Mouse (Mus musculus) right cerebral cortex, adult 2 months (tissue): ENCODE measurements around the gene Eml6.

Experiments used
- DNase-seq, 2 experiments: peaks; one replicate each; pipeline ENCODE4 v3.0.0; 2021 to 2022; ENCODE audit warnings: low spot score in 2 of 2

Eml6 gene

DNA sequence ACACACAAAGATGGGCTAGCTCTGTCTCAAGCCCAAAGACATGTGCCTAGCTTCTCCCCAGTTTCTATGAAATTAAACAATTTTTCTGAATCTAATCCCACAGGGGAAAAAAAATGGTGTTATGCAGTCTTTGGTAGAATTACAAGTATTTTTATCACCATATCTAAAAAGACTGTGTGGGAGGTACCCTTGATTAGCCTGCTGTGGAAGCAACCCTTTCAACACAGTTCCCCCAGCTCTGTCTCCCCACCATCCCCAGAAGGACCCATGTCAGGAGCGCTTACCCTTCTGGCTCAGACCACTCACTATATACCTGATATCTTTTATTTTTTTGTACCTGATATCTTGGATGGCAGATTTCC lies 276.4 kb downstream of the Eml6 start:
- DNase-seq = no peak

DNA sequence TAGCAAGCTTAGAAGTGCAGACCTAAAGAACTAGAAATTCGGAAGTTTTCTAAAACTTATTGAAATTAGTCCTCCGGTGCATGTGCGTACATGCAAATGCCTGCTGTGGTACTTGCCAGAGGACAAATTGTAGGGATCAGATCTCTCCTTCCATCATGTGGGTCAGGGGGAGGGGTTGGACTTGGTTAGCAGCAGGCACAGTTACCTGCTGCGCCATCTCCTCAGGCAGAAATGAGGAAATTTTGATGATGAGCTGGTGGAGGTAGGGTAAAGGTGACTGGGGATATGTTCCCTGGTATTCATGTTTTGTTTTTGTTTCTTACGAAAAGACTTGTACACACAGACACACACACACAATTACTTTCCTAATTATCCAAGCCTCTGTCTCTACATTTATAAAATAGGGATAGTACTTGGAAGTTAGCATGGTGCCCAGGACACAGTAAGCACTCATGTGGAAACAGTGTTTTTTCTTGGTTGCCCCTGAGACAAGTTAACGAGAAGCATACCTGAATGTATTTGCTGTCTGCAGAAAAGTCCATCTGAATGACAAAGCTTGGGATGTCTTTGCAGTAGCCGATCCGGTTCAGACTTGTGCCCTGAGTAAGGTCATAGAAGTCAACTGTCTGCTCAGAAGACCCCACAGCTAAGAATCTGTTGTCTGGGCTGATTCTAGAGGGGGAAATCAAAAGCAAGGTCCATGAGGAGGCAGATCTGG lies 276.9 kb downstream of the Eml6 start:
- DNase-seq = no peak

DNA sequence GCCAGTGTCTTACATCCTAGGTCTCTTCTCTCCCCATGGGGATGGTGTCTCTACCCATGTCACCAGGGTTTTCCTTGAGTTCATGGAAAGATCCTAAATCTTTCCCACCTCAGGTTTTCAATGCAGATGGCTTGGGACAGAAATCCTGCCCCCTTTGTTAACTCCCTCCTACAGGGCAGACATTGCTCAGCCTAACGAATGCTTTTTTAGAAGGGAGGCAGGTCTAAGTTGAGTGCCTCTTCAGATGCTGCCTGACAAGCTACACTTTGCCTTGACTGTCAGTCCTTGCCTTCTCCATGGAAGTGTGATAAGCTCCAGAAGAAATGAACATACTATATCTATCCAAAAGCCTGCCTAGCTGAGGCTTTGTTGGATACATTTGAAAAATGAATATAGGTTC lies 278.0 kb downstream of the Eml6 start:
- DNase-seq = no peak

DNA sequence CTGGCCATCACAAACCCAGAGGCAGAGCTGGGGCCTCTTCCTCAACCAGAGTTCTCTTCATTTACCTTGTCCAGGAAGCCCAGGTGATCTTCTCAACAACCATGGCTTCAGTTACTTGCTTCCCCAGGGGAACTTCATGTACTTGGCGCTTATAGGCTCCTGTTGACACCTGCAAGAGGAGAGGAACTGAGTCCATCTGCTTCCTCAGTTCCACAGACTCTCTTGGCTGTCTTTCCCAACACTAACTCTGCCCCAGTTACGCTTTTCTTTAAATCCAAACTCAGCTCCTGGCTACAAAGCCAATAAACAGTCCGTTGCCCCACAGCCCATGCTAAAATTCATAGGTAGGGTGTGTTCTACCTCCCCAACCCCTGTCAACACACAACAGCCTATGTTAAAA lies 278.5 kb downstream of the Eml6 start:
- DNase-seq = no peak

DNA sequence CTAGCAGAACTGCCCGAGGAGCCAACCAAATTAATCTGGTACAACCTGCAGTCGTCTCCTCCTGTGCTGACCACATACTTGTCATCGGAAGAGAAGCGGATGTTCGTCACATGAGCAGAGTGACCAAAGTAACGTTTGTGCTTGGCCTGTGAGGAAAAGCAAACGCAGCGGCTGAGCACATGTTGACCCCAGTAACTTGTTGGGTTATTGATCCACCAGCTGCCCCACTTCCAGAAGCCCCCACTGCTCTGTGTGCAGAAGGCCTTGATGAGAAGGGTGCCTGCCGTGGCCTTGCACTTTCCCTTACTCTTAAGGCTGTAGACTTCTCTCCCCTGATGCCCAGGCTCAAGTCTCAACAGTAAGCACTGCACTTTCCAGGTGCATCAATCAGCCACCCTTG lies 279.6 kb downstream of the Eml6 start:
- no peak for DNase-seq

DNA sequence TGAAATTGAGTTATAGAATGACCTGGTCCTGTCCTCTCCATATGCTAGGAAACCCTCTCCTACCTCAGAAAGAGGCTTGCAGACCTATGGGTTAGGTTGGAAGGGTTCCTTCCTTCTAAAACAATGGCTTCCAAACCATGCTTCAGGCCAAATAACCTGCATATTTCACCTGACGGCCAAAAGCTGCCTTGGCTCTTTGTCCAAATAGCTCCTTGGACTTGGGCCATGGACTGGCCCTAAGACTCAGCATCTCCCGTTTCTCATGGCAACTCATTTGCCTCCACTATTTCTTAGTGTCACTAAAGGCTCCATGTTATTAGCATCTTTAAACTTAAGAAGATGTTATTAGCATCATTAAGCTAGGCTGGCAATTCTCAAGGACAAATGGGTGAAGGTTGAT lies 280.3 kb downstream of the Eml6 start:
- DNase-seq = no peak

DNA sequence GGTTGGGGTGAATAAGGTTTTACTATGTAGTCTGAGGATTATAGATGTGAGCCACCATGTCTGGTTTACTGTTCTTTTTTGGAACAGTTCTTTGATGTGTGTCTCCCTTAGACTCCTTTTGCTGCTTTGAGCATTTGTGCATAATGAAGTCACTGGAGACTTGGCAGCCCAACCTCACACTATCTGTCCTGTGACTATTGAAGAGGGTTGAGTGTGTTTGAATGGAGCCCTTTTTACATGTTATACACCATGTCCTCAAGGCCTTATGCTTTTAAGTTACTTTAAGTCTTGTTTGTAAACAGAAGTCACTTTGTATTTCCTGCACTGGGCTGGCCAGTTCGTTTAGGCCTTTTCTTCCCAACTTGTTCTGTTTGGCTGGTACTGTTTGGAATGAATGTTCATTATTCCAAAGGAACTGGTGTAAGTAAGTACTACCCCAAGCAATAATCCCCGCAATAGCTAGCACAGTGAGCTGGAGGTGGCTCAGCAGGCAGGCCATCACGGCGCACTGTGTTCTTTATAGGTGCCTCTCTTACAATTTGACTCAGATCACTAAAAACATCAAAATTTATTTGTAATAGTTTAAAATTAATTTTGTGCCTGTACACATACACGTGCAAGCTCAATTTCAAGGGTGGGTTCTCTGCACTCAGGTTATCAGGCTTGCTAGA lies 280.9 kb downstream of the Eml6 start:
- no peak for DNase-seq

DNA sequence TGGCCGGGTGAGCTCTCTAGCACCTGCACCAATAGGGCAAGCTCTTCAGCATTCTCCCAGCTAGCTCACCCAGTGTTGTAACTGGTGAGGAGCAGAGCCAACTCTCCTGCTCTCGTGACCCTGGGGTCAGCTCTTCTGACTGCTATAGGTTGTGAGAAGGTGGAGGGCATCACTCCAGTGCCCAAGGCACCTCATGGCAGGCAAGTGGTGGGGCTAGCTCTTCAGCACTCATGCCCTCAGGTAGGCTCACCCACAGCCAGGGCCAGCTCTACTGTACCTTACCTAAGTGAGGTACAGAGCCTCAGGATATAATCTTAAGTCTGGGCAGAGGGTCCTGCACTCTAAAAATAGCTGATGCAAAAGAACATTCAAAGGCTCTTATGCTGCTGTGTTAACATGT lies 286.1 kb downstream of the Eml6 start:
- DNase-seq = no peak

DNA sequence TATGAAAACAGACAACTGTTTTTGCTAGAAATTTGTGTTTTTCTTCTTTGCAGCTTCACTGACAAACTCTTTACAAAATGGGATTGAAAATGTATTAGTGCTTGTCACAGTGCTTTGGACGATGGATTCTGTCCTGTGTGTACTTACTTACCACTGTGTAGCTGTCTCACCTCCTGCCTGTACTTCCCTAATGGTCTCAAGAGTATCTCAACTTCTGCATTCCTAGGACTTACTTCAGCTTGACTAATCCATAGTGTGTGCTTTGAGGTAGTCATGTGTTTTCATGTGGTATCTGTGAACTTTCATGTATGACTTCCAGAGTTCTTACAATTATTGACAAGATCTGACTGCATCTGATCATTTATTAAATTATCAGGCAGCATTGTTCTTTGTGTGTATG lies 297.9 kb downstream of the Eml6 start:
- DNase-seq = no peak

DNA sequence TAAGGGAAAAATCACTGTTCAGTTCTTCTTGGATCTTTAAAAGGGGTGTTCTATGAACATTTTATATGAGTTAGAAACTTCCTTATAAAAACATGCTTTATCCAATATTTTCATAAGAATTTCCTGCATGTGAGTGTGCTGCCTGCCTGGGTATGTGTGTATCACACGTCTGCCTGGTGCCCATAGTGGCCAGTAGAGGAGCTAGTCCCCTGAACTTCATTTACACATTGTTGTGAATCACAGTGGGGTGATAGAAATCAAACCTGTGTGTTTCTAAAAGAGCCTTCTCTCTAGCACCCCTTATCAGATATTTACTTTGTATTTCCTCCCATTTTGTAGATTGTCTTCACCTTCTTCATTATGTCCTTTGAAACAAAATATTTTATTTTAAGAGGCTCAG lies 300.2 kb downstream of the Eml6 start:
- no peak for DNase-seq

DNA sequence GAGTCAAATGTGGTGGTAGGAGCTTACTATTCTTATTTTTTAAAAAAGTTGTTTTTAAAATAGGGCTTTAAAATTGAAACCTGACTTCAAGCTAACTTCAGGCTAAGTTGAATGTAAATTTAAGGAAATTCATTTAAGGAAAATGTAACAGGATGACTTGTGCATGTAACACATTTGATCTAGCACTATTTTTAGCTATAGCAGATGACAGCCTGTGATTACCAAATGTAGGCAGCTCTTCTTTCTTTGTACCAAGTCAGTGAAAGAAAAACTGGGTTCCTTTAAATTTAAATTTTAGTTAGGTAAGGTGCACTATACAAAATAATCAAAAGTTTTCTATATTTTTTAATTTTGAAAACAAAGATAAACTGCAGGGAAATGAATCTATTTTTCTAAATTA lies 300.7 kb downstream of the Eml6 start:
- DNase-seq = no peak

DNA sequence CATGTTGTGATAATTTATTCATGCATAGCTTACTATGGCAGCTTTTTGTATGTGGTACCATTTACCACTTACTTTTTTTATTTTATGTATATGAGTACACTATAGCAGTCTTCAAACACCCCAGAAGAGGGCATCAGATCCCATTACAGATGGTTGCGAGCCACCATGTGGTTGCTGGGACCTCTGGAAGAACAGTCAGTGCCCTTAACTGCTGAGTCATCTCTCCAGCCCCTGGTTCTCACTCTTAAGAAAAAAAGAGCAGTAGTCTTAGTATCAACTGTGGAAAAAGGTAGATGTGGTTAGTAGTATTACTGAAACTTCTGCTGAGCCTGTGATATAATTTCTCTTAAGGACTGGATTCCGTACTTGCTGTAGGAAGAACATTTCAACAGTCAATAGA lies 301.6 kb downstream of the Eml6 start:
- DNase-seq = no peak

DNA sequence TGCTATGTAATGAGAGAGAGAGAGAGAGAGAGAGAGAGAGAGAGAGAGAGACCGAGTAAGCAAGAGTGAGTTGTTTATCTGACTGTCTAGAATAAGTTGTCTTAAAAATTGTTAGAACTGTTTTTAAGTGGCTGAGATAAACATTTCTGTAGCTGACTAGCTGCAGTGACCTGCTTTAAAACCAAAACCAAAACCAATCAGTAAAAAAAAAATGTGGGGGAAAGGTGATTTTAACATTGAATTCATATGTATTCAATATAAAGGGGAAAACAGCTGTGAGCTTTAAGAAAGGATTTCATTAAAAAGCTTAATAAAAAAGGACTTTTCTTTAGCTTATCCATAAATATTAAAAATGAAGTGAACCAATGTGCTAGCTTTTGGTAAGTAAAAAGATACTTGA lies 306.2 kb downstream of the Eml6 start:
- no peak for DNase-seq

DNA sequence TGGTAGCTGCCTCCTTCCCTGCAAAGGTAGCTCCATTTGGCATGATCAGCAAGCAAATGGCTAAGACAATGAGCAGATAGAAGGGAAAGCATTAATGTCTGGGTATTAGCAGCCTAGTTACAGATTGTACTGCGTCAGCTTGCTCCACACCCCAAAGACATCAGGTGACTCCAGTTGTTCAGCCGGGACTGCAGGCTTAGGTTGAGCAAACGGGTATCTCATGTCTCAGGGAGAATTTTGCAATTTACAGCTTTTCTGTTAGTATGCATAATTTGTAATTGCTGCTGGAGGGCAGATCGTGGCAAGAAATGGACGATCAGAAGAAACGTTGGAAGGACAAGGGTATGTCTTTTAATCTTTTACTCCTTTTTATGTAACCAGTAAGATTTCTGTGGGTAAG lies 307.3 kb downstream of the Eml6 start:
- DNase-seq = peak; percentile 48 to 57

DNA sequence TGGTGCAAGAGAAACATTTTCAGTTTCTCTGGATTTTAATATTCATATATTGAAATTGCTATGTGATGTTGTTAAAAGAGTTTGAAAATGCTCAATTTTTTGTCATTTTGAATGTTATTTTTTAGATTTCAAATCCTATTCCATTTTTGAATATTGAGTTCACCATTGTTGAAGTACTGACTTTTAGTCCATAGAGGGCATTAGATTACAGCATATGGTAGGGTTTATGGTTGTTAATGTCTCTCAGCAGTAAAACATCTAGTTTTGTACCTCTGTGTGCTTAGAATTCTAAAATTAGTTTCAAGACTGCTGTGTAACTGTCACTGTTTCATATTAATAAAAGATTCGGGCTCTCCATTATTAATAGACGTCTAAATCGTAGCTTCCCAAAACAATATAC lies 310.3 kb downstream of the Eml6 start:
- DNase-seq = no peak

DNA sequence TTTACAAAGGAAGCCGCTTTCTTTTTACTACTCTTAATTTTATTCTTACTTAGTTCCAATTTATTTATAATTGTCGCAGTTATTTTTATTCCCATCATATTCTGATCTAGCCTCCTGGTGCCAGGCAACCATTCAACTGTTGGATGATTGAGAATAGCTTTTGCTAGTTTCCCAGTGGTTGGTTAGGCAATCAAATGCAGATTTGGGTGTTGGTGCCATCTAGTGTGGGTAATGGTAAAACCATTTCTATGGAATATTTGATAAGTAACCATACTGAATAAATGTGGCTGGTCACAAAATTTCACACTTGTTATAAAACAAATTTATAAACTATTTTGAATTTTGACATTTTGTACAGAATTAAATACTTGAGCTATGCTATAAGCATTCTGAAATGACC lies 311.0 kb downstream of the Eml6 start:
- peak in 1 of 2 experiments; percentile 42 for DNase-seq

DNA sequence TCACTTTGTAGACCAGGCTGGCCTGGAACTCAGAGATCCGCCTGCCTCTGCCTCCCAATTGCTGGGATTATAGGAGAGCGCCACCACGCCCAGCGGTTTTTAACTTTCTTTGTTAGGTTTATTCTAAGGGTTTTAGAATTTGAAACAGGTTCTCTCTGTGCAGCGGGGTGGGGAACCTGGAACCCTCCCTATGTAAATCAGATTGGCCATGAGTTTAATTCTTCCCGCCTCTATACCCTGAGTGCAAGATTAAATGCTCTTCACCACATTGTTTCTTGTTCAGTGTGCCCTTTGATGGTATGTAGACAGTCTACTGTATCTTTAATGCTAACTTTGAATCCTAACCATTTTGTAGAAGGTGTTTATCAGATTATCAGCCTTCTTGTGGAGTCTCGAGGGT lies 311.7 kb downstream of the Eml6 start:
- DNase-seq = no peak

DNA sequence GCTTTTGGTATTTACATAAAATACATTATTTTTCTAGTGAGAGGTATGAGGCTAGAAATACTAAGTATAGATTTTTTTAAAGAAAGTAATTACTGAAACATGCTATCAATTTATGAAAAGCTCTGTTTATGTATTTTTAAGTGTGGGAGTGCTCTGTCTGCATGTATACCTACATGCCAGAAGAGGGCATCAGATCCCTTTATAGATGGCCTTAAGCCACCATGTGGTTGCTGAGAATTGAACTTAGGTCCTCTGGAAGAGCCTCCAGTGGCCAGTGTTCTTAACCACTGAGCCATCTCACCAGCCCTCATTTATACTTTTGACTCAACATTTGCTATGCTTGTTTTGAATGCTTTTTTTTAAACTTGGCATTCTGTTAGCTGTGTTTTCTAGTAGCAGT lies 316.3 kb downstream of the Eml6 start:
- DNase-seq = no peak

DNA sequence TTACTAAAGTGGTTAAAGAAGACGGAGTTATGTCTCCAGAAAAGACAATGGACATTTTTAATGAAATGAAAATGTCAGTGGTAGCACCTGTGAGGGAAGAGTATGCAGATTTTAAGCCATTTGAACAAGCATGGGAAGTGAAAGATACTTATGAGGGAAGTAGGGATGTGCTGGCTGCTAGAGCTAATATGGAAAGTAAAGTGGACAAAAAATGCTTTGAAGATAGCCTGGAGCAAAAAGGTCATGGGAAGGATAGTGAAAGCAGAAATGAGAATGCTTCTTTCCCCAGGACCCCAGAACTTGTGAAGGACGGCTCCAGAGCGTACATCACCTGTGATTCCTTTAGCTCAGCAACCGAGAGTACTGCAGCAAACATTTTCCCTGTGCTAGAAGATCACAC lies 319.0 kb downstream of the Eml6 start:
- DNase-seq = no peak

DNA sequence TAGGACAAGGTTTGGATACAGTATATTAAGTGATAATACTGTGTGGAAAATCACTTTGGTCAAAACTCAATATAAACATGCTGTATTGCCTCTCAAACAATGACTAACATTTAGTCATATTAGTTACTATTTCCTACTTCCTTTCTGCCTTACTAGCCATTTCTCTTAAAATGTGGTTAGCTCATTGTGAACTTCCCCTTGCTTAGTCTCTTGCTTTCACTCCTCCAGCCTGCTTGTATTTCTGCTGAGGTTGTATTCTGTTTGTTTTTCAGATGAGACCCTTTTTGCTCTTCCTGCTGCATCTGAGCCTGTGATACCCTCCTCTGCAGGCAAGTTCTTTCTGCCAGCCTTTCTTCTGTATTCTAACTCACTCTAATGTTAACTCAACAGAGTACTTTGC lies 320.6 kb downstream of the Eml6 start:
- no peak for DNase-seq

DNA sequence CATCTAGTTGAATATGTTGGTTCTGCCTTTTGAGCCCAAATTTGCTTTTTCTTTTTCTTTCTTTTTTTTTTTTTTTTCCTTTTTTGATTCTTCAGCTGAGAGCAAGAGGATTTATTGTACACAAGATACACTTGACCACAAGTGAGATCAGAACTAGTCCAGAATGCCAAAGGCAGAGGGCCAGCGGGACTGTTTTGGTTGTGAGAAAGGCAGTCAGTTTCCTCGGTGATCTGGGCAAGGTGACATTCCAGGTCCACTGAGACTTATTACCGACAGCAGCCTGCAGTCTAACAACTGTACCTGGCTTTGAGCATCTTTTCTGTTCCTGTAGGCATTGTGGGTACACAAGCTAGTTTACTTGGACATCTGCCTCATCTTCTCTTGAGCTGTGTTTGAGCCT lies 323.1 kb downstream of the Eml6 start:
- no peak for DNase-seq

DNA sequence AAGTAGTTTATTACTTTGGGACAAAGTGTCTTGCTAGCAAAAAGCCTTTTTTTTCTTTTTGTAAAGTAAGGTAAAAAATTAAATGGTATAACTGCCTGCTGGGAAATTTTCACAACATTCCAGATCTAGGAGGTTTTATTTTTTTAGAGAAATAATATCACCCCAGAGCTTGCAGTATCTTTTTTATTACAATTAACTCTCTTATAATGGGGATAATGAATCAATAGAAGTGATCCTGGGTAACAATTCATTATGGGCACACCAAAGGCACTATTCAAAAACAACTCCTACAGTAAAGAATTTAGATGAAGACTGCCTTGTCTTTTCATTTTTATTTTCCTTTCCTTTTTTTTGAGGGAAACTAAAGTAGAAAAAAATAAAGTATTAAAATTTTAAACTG lies 331.1 kb downstream of the Eml6 start:
- no peak for DNase-seq

DNA sequence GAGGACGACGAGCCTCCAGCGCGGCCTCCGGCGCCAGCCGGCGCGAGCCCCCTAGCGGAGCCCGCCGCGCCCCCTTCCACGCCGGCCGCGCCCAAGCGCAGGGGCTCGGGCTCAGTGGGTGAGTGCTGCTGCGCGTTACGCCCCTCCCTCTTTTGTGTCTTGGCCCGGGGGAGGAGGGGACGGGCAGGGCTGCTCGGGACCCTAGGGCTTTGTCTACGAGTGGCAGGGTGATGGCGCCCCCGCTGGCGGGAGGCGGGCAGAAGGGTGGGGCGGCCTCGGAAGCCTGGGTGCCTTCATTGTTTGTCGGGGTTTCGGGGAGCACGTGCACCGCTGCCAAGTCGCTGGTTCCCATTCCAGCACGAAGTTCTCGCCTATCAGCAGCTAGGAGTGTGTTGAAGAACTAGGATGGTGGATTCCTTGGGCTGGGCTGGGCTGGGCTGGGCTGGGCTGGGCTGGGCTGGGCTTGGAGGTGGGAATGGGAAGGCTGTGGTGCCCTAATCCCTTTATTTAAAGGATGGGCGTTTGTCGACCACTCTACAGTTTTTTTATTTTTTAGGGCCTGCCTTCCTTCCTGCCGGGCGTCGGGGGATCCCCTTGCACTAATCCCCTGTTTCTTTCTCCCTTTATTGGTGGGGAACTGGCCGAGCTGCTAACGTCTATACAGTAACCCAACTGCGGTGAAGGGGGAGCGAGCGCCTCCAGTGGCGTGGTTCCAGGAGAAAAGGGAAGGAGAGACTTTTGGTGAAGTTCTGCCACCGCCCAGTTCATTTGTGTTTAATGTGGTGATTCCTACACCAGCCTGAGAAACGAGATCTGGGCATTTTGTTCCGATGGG lies 332.0 kb downstream of the Eml6 start:
- DNase-seq = peak; percentile 85 to 86
